Mouse (Mus musculus): ENCODE results near the gene Chil4. TPM values are rescaled to one million over a fixed set of nuclear protein-coding genes. Genes with fewer than 3 reads are reported as not detected.
"Not testable (repeated sequence)": the region's sequence is repeated elsewhere in the genome, so short reads cannot be mapped to it uniquely, and the experiment has no call there.

The Chil4 gene
- polyA plus RNA-seq, 1 experiment from 2014 or later, result not detected

DNA sequence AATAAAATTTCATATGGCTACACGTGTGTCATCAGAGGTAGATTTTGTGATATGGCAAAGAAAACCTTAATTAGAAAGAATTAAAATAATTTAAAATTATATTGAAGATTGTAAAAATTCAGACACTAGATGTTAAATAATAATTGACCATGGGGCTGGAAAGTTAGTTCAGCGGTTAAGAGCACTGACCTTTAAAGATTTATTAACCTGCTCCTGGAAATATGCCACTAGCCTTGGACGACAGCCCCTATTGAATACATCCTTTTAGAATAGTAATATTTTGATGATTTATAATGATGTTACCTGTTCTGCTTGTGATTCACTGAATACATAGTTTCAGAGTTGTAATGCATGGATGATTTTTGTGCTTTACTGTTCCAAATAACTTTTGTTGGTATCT, 4.1 kb upstream of the Chil4 start:
- H3K9ac ChIP-seq (ENCODE audit: low read depth, low read length); H3K27me3 ChIP-seq (ENCODE audit: control insufficient read depth, insufficient read depth, low read length); H3K9me3 ChIP-seq (replicated peaks; ENCODE audit: control insufficient read depth, low read length); H3K27ac ChIP-seq (ENCODE audit: low read depth, low read length); H3K4me3 ChIP-seq (ENCODE audit: low read depth, low read length); H3K4me1 ChIP-seq (ENCODE audit: control insufficient read depth, insufficient read depth, low read length); H3K36me3 ChIP-seq (ENCODE audit: control insufficient read depth, insufficient read depth, low read length); ATAC-seq (replicated peaks; ENCODE audit: insufficient number of reproducible peaks, low FRiP score, low TSS enrichment); H3K4me2 ChIP-seq: not testable (repeated sequence)
- WGBS (ENCODE audit: insufficient replicate concordance), result 64% methylated on average over 3 of the region's 3 CpGs

DNA sequence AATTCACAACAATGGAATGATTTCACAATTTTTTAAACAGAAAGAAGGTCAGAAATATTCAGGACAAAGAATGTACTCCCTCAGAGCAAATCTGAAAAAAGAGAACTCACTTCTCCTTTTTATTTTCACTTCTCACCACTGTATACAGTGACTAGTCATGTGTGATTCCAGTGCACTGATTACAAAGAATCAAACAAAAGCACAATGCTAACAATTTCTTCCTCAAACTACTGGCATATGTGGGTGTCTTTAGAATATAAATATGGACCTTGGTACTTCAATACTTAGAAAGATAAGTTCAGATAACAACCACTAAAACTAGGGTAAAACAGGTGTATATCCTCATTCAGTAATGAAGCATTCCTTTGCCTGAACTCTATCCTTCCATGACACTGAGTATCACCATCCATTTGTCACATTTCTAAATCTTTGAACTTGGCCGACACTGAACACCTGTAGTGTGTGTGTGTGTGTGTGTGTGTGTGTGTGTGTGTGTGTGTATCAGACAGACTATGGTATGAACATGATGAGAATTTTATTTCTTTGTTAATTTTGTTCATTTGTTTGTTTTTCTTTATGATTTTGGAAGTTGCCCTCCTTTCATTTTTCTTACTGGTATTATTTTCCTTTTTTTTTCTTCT, 2.4 kb upstream of the Chil4 start:
- no peak overlapping the region for H3K27ac ChIP-seq (ENCODE audit: low read depth, low read length)
- H3K9me3 ChIP-seq (replicated peaks; ENCODE audit: control insufficient read depth, low read length), result peaks cover 3% of the 10 kb centered on the region; the same call in 1 of the 2 replicates
- H3K4me3 ChIP-seq (ENCODE audit: low read depth, low read length), result no peak overlapping the region
- H3K4me1 ChIP-seq (ENCODE audit: control insufficient read depth, insufficient read depth, low read length), result no peaks in the 10 kb centered on the region
- no peak for ATAC-seq (replicated peaks; ENCODE audit: insufficient number of reproducible peaks, low FRiP score, low TSS enrichment)
- no peak overlapping the region for H3K9ac ChIP-seq (ENCODE audit: low read depth, low read length)
- 73% methylated on average over 1 of the region's 1 CpGs for WGBS (ENCODE audit: insufficient replicate concordance)
- H3K36me3 ChIP-seq (ENCODE audit: control insufficient read depth, insufficient read depth, low read length), result no peaks in the 10 kb centered on the region
- no peaks in the 10 kb centered on the region for H3K27me3 ChIP-seq (ENCODE audit: control insufficient read depth, insufficient read depth, low read length)
- H3K4me2 ChIP-seq, result no peak overlapping the region

DNA sequence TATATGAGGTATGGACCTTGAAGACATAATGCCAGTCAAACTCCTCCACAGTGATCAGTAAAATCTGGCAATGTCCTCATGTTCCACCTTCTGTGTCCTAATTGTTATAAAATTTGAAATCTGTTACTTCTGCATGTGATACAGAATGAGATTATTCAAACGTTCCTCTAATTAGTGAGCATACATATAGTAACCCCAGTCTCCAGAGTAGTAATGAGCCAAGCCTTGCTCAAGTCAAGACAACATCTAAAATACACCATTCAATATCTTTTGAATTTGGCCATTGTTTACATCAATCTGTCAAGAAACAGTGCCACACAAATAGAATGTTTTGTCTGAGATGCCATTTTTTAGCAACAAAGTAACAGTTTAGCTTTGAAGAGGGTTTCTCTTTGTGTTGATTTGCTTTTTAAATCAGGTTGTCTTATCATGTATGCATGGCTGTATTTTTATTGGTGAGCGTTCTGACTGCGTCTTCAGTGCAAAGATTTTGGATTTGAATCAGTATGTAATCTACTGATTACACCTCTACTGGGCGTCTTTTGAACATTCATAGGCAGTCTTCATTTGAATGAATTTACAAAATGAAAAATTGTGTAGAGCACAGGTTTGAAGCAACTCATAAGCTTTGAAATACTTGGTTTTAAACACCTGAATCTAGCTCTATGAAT, 888 bp downstream of the Chil4 start:
- not testable (repeated sequence) for H3K4me1 ChIP-seq (ENCODE audit: control insufficient read depth, insufficient read depth, low read length); H3K9me3 ChIP-seq (replicated peaks; ENCODE audit: control insufficient read depth, low read length); H3K4me3 ChIP-seq (ENCODE audit: low read depth, low read length); ATAC-seq (replicated peaks; ENCODE audit: insufficient number of reproducible peaks, low FRiP score, low TSS enrichment); H3K27me3 ChIP-seq (ENCODE audit: control insufficient read depth, insufficient read depth, low read length); H3K36me3 ChIP-seq (ENCODE audit: control insufficient read depth, insufficient read depth, low read length); H3K27ac ChIP-seq (ENCODE audit: low read depth, low read length); H3K9ac ChIP-seq (ENCODE audit: low read depth, low read length); H3K4me2 ChIP-seq
- WGBS (ENCODE audit: insufficient replicate concordance), result 73% methylated on average over 4 of the region's 4 CpGs

DNA sequence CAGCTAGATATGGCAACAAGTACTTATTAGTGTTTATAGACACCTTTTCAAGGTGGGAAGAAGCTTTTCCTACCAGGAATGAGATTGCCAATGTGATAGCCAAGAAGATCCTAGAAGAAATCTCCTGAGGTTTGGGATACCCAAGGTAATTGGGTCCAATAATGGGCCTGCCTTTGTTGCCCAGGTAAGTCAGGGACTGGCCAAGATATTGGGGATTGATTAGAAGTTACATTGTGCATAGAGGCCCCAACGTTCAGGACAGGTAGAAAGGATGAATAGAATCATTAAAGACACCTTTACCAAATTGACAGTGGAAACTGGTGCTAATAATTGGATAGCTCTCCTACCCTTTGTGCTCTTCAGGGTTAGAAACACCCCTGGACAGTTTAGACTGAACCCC, 21.3 kb downstream of the Chil4 start:
- H3K27ac ChIP-seq (ENCODE audit: low read depth, low read length), result not testable (repeated sequence)

DNA sequence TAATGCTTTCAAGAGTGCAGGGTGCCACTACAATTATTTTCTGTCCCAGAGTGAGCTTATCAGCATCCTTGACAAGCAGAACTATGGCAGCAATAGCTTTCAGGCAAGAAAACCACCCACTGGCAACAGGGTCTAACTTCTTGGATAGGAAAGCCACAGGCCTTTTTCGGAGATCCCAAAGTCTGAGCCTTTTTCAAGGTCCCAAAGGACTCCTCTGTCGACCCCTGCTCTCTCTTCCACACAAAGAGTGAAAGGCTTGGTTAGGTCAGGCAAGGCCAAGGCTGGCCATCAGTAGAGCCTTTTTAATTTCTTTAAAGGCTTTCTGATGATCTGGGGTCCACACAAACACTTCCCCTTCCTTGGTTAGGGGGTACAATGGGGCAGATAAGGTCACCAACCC, 22.1 kb downstream of the Chil4 start:
- not testable (repeated sequence) for H3K4me1 ChIP-seq (ENCODE audit: control insufficient read depth, insufficient read depth, low read length); H3K27ac ChIP-seq (ENCODE audit: low read depth, low read length); ATAC-seq (replicated peaks; ENCODE audit: insufficient number of reproducible peaks, low FRiP score, low TSS enrichment); H3K9ac ChIP-seq (ENCODE audit: low read depth, low read length); H3K4me2 ChIP-seq; H3K4me3 ChIP-seq (ENCODE audit: low read depth, low read length); H3K27me3 ChIP-seq (ENCODE audit: control insufficient read depth, insufficient read depth, low read length); H3K36me3 ChIP-seq (ENCODE audit: control insufficient read depth, insufficient read depth, low read length)
- WGBS (ENCODE audit: insufficient replicate concordance), result 58% methylated on average over 2 of the region's 2 CpGs
- peaks cover 17% of the 10 kb centered on the region for H3K9me3 ChIP-seq (replicated peaks; ENCODE audit: control insufficient read depth, low read length)

More for the DNA sequence above, 21.3 kb downstream of the Chil4 start:
- H3K27me3 ChIP-seq (ENCODE audit: control insufficient read depth, insufficient read depth, low read length); H3K9ac ChIP-seq (ENCODE audit: low read depth, low read length); ATAC-seq (replicated peaks; ENCODE audit: insufficient number of reproducible peaks, low FRiP score, low TSS enrichment); H3K4me1 ChIP-seq (ENCODE audit: control insufficient read depth, insufficient read depth, low read length); H3K4me3 ChIP-seq (ENCODE audit: low read depth, low read length); H3K36me3 ChIP-seq (ENCODE audit: control insufficient read depth, insufficient read depth, low read length); H3K4me2 ChIP-seq: not testable (repeated sequence)
- WGBS (ENCODE audit: insufficient replicate concordance), result 54% methylated on average over 1 of the region's 1 CpGs
- peaks cover 17% of the 10 kb centered on the region for H3K9me3 ChIP-seq (replicated peaks; ENCODE audit: control insufficient read depth, low read length)

DNA sequence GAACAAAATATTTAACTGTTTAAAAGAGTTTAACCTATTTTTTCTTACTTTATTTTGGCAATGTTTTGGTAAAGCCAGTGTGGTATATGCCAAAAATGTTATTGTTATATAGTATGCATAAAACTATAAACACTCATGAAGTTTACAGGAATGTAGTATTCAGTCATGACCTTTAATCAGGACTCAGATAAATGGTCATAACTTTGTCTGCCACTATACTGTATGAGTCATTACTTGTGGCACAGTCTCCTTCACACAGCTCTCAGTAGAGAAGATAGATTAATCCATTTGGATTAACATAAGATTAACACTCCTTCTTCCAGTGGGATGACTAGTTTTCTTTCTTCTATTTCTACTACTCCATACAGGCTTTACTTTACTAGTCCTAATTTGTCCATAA, 23.0 kb downstream of the Chil4 start:
- Histone ChIP-seq H3K27ac (ENCODE audit: low read depth, low read length) (no peak overlapping the region), H3K9me3 (replicated peaks; ENCODE audit: control insufficient read depth, low read length) (peaks cover 17% of the 10 kb centered on the region), H3K36me3 (ENCODE audit: control insufficient read depth, insufficient read depth, low read length) (no peaks in the 10 kb centered on the region), H3K9ac (ENCODE audit: low read depth, low read length) (no peak overlapping the region), H3K27me3 (ENCODE audit: control insufficient read depth, insufficient read depth, low read length) (no peaks in the 10 kb centered on the region), H3K4me1 (ENCODE audit: control insufficient read depth, insufficient read depth, low read length) (no peaks in the 10 kb centered on the region), H3K4me2 (no peak overlapping the region), H3K4me3 (ENCODE audit: low read depth, low read length) (no peak overlapping the region)
- ATAC-seq (replicated peaks; ENCODE audit: insufficient number of reproducible peaks, low FRiP score, low TSS enrichment), result no peak

DNA sequence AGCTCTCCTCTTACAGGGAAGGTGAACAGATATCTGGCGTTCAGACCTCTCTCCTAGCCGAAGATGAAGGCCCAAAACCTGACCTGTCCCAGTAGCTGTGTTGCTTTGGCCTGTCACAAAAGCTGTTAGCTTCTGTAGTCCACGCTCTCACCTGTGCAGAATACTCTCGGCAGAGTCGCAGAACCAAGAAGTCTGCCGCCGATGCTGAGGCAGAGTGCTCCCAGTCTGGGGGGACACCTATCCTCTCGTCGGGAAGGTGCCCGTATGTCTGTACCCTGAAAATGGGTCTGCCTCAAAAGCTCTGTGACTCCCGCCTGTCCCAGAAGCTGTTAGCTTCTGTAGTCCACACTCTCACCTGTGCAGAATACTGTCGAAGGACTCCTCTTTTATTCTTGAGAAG, 23.8 kb downstream of the Chil4 start:
- Histone ChIP-seq H3K9ac (ENCODE audit: low read depth, low read length) (no peak overlapping the region), H3K27me3 (ENCODE audit: control insufficient read depth, insufficient read depth, low read length) (no peaks in the 10 kb centered on the region), H3K27ac (ENCODE audit: low read depth, low read length) (no peak overlapping the region), H3K36me3 (ENCODE audit: control insufficient read depth, insufficient read depth, low read length) (no peaks in the 10 kb centered on the region), H3K4me1 (ENCODE audit: control insufficient read depth, insufficient read depth, low read length) (no peaks in the 10 kb centered on the region), H3K4me2 (no peak overlapping the region), H3K4me3 (ENCODE audit: low read depth, low read length) (no peak overlapping the region), H3K9me3 (replicated peaks; ENCODE audit: control insufficient read depth, low read length) (peaks cover 16% of the 10 kb centered on the region)
- WGBS (ENCODE audit: insufficient replicate concordance), result 82% methylated on average over 12 of the region's 12 CpGs
- no peak for ATAC-seq (replicated peaks; ENCODE audit: insufficient number of reproducible peaks, low FRiP score, low TSS enrichment)

DNA sequence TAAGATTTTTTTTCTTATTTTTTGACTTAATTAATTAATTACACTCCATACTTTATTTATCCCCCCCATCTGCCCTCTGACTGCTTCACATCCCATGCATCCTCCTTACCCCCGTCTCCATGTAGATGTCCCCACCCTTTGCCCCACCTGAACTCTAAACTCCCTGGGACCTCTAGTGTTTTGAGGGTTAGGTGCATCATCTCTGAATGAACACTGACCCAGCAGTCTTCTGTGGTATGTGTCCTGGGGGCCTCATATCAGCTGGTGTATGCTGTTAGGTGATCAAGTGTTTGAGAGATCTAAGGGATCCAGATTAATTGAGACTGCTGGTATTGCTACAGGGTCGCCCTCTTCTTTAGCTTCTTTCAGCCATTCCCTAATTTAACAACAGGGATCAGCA, 31.3 kb downstream of the Chil4 start:
- H3K27ac ChIP-seq (ENCODE audit: low read depth, low read length), result no peak overlapping the region
- H3K4me2 ChIP-seq, result no peak overlapping the region
- no peak for ATAC-seq (replicated peaks; ENCODE audit: insufficient number of reproducible peaks, low FRiP score, low TSS enrichment)
- no peak overlapping the region for H3K9ac ChIP-seq (ENCODE audit: low read depth, low read length)
- H3K9me3 ChIP-seq (replicated peaks; ENCODE audit: control insufficient read depth, low read length), result peaks cover 23% of the 10 kb centered on the region
- no peaks in the 10 kb centered on the region for H3K36me3 ChIP-seq (ENCODE audit: control insufficient read depth, insufficient read depth, low read length)
- no peaks in the 10 kb centered on the region for H3K27me3 ChIP-seq (ENCODE audit: control insufficient read depth, insufficient read depth, low read length)
- 67% methylated on average over 2 of the region's 2 CpGs for WGBS (ENCODE audit: insufficient replicate concordance)
- no peak overlapping the region for H3K4me3 ChIP-seq (ENCODE audit: low read depth, low read length)
- H3K4me1 ChIP-seq (ENCODE audit: control insufficient read depth, insufficient read depth, low read length), result no peaks in the 10 kb centered on the region

Measured in heart, embryonic 11.5 days (tissue).